Comparison of ENCODE assay signal across 9 mouse cellular contexts in the genomic region with DNA sequence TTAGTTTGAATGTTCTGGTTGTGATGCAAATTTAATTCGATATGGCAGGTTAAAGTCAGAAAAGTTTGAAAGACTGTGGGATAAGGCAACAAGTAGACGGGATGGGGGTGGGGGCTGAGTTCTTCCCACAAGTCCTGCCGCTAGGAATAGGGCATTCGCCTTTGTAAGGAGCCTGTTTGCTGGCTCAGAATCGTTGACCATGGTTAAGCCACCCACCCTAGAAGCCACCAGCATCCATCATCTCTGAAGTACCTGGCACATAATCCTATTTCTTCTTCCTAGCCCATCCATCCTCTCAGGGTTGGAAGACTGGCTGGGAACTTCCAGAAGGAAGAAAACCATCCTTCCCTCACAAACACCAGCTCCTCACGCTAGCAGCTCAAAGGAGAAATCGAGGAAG. TPM values are rescaled to one million over a fixed set of nuclear protein-coding genes. Genes with fewer than 3 reads are reported as not detected.
DNase-seq lines count a peak whose midpoint lies in the region; ATAC-seq and TF ChIP-seq lines count a peak whose summit lies in the region.
"Had no signal": no experiment of that assay in that cellular context is flagged by ENCODE, and none has a peak within 500 bp of the region (broad histone marks: within the 10 kb centered on the region; RNA-seq: fewer than 3 reads in every experiment).

No protein-coding gene starts in this region.

- peak overlapping the region; percentile 89 for H3K4me3 ChIP-seq in cerebellum, adult 2 months (replicated peaks; ENCODE audit: insufficient read depth, low read depth, low read length)
- H3K4me3 ChIP-seq in lung, postnatal 0 days (ENCODE audit: low read depth, low read length): peak overlapping the region; percentile 69
- H3K4me3 ChIP-seq in lung, adult 2 months (replicated peaks; ENCODE audit: extremely low read depth, low read depth, low read length): no peak overlapping the region
- H3K4me3 ChIP-seq in limb, embryonic 11.5 days (ENCODE audit: low read depth, low read length): peak overlapping the region; percentile 64
- H3K4me3 ChIP-seq in small intestine, adult 2 months (ENCODE audit: low read depth, low read length): peak overlapping the region; percentile 100

- 4% methylated on average over 7 of the region's 7 CpGs for WGBS in cerebellum, adult 2 months
- 16% methylated on average over 7 of the region's 7 CpGs for WGBS in lung, postnatal 0 days
- WGBS in lung, adult 2 months: 22% methylated on average over 7 of the region's 7 CpGs
- 8% methylated on average over 7 of the region's 7 CpGs for WGBS in limb, embryonic 11.5 days
- 39% methylated on average over 7 of the region's 7 CpGs for WGBS in small intestine, adult 2 months

- DNase-seq in cerebellum, adult 2 months: no peak
- DNase-seq in cerebellum, postnatal 4 days (ENCODE audit: low spot score in 2 of 2): no peak
- DNase-seq in lung, postnatal 0 days (ENCODE audit: low spot score): no peak
- DNase-seq in lung, adult 2 months: no peak
- DNase-seq in limb, embryonic 11.5 days (ENCODE audit: low spot score): no peak
- no peak for DNase-seq in embryo, embryonic 9.5 days (ENCODE audit: extremely low spot score)
- no peak for DNase-seq in right cerebral cortex, postnatal 14 days

- no peak for TF ChIP-seq CTCF in cerebellum, adult 2 months (IDR thresholded peaks at IDR 0.05; ENCODE audit: borderline replicate concordance, insufficient read depth, low read depth, low read length)
- no peak for TF ChIP-seq CTCF in lung, postnatal 0 days (IDR thresholded peaks at IDR 0.05)
- no peak for TF ChIP-seq CTCF in lung, adult 2 months (IDR thresholded peaks at IDR 0.05; ENCODE audit: insufficient read depth, low read length)
- no peak for TF ChIP-seq CTCF in small intestine, adult 2 months (IDR thresholded peaks at IDR 0.05; ENCODE audit: extremely low read depth, insufficient read length, insufficient replicate concordance, low read depth, low read length)

- no peaks in the 10 kb centered on the region for H3K9me3 ChIP-seq in lung, postnatal 0 days (ENCODE audit: low read length)
- no peaks in the 10 kb centered on the region for H3K9me3 ChIP-seq in limb, embryonic 11.5 days (ENCODE audit: control insufficient read depth, low read length)

- H3K27ac ChIP-seq in cerebellum, adult 2 months (ENCODE audit: insufficient read depth, low read length): peak overlapping the region; percentile 99
- no peak overlapping the region for H3K27ac ChIP-seq in lung, postnatal 0 days (ENCODE audit: low read length)
- H3K27ac ChIP-seq in limb, embryonic 11.5 days (replicated peaks; ENCODE audit: low read depth, low read length): no peak overlapping the region
- H3K27ac ChIP-seq in small intestine, adult 2 months (ENCODE audit: insufficient read depth, low read depth, low read length): no peak overlapping the region

- no peak for ATAC-seq in lung, postnatal 0 days
- ATAC-seq in limb, embryonic 11.5 days (ENCODE audit: insufficient number of reproducible peaks, low FRiP score, low TSS enrichment, low read depth): no peak

- peak overlapping the region; percentile 59 for H3K9ac ChIP-seq in lung, postnatal 0 days (replicated peaks; ENCODE audit: low read depth)
- peak overlapping the region; percentile 85 for H3K9ac ChIP-seq in limb, embryonic 11.5 days (ENCODE audit: low read length)

- peak overlapping the region; percentile 97 for H3K4me2 ChIP-seq in lung, postnatal 0 days (replicated peaks; ENCODE audit: low read depth, low read length)
- H3K4me2 ChIP-seq in limb, embryonic 11.5 days (ENCODE audit: low read depth, severe bottlenecking): peak overlapping the region; percentile 81

- H3K4me1 ChIP-seq in cerebellum, adult 2 months (ENCODE audit: control insufficient read depth, insufficient read depth, low read length): peaks cover 19% of the 10 kb centered on the region; the same call in 1 of the 2 replicates
- H3K4me1 ChIP-seq in lung, postnatal 0 days (ENCODE audit: insufficient read depth, low read depth, low read length): peaks cover 7% of the 10 kb centered on the region
- H3K4me1 ChIP-seq in lung, adult 2 months (ENCODE audit: control insufficient read depth, insufficient read depth, low read length): no peaks in the 10 kb centered on the region
- H3K4me1 ChIP-seq in limb, embryonic 11.5 days (ENCODE audit: control insufficient read depth, insufficient read depth, low read length): no peaks in the 10 kb centered on the region
- peaks cover 18% of the 10 kb centered on the region; the same call in 1 of the 2 replicates for H3K4me1 ChIP-seq in small intestine, adult 2 months (ENCODE audit: control insufficient read depth, insufficient read depth, insufficient read length, low read length)

- TF ChIP-seq EP300 in lung, postnatal 0 days (IDR thresholded peaks at IDR 0.05): no peak

- no peaks in the 10 kb centered on the region for H3K36me3 ChIP-seq in lung, postnatal 0 days (ENCODE audit: insufficient read depth, low read length)
- H3K36me3 ChIP-seq in limb, embryonic 11.5 days (ENCODE audit: control insufficient read depth, insufficient read depth, low read length): no peaks in the 10 kb centered on the region
- H3K36me3 ChIP-seq in small intestine, adult 2 months (ENCODE audit: control insufficient read depth, insufficient read depth, low read length): no peaks in the 10 kb centered on the region

- TF ChIP-seq POLR2A in cerebellum, adult 2 months (IDR thresholded peaks at IDR 0.05; ENCODE audit: borderline replicate concordance, insufficient read depth, low read length): no peak
- TF ChIP-seq POLR2A in lung, adult 2 months (IDR thresholded peaks at IDR 0.05; ENCODE audit: borderline replicate concordance, extremely low read depth, low read depth, low read length): no peak
- no peak for TF ChIP-seq POLR2A in small intestine, adult 2 months (IDR thresholded peaks at IDR 0.05; ENCODE audit: low read depth, low read length)

- no peaks in the 10 kb centered on the region for H3K27me3 ChIP-seq in cerebellum, adult 2 months (ENCODE audit: control insufficient read depth, insufficient read depth, low read length)
- no peaks in the 10 kb centered on the region for H3K27me3 ChIP-seq in lung, postnatal 0 days (replicated peaks; ENCODE audit: insufficient read depth, low read length)
- H3K27me3 ChIP-seq in limb, embryonic 11.5 days (ENCODE audit: control insufficient read depth, insufficient read depth, low read length): no peaks in the 10 kb centered on the region
- H3K27me3 ChIP-seq in small intestine, adult 2 months (ENCODE audit: control insufficient read depth, insufficient read depth, low read length): no peaks in the 10 kb centered on the region; the same call in 1 of the 2 replicates

RNA-seq across cellular contexts. Expression of a gene that starts 1.2 kb away (rescaled TPM):
- 64.6 and 67.0 TPM in 2 replicates for polyA plus RNA-seq in cerebellum, adult 2 months (2012; rRNA removed)
- polyA plus RNA-seq in lung, postnatal 0 days (2015; fragmentation: Nextera tagmentation; extraction: Ambion mirVana): 7.5 and 9.8 TPM in 2 replicates
- polyA plus RNA-seq in lung, adult 2 months (2012; rRNA removed): 4.9 and 5.8 TPM in 2 replicates
- 12.4 and 14.6 TPM in 2 replicates for polyA plus RNA-seq in limb, embryonic 11.5 days (2014; fragmentation: Nextera tagmentation; extraction: Ambion mirVana)
- polyA plus RNA-seq in small intestine, adult 2 months (2012; rRNA removed): 2.9 TPM in 2 replicates

RNA-seq across cellular contexts. Expression of a gene that starts 4.2 kb away (rescaled TPM):
- polyA plus RNA-seq in cerebellum, adult 2 months (2012; rRNA removed): 0.28 and 0.41 TPM in 2 replicates
- polyA plus RNA-seq in lung, postnatal 0 days (2015; fragmentation: Nextera tagmentation; extraction: Ambion mirVana): not detected in 2 replicates
- not detected in 2 replicates for polyA plus RNA-seq in lung, adult 2 months (2012; rRNA removed)
- polyA plus RNA-seq in limb, embryonic 11.5 days (2014; fragmentation: Nextera tagmentation; extraction: Ambion mirVana): 0.07 TPM in 1 of 2 replicates, not detected in the other
- not detected in 2 replicates for polyA plus RNA-seq in small intestine, adult 2 months (2012; rRNA removed)
- polyA plus RNA-seq: liver, adult 2 months had no signal

RNA-seq across cellular contexts. Expression of a gene that starts 36.5 kb away (rescaled TPM):
- polyA plus RNA-seq in cerebellum, adult 2 months (2012; rRNA removed): 44.5 and 47.0 TPM in 2 replicates
- 100 and 105 TPM in 2 replicates for polyA plus RNA-seq in lung, postnatal 0 days (2015; fragmentation: Nextera tagmentation; extraction: Ambion mirVana)
- 7.5 and 9.7 TPM in 2 replicates for polyA plus RNA-seq in lung, adult 2 months (2012; rRNA removed)
- polyA plus RNA-seq in limb, embryonic 11.5 days (2014; fragmentation: Nextera tagmentation; extraction: Ambion mirVana): 177 and 179 TPM in 2 replicates
- 2.2 and 3.3 TPM in 2 replicates for polyA plus RNA-seq in small intestine, adult 2 months (2012; rRNA removed)

RNA-seq across cellular contexts. Expression of a gene that starts 56.3 kb away (rescaled TPM):
- polyA plus RNA-seq in cerebellum, adult 2 months (2012; rRNA removed): 0.36 TPM in 1 of 2 replicates, not detected in the other
- not detected in 2 replicates for polyA plus RNA-seq in lung, postnatal 0 days (2015; fragmentation: Nextera tagmentation; extraction: Ambion mirVana)
- not detected in 2 replicates for polyA plus RNA-seq in lung, adult 2 months (2012; rRNA removed)
- polyA plus RNA-seq in limb, embryonic 11.5 days (2014; fragmentation: Nextera tagmentation; extraction: Ambion mirVana): not detected in 2 replicates
- polyA plus RNA-seq in small intestine, adult 2 months (2012; rRNA removed): not detected in 2 replicates
- polyA plus RNA-seq: liver, adult 2 months had no signal

RNA-seq across cellular contexts. Expression of a gene that starts 58.6 kb away (rescaled TPM):
- polyA plus RNA-seq in cerebellum, adult 2 months (2012; rRNA removed): 0.41 and 0.67 TPM in 2 replicates
- not detected in 2 replicates for polyA plus RNA-seq in lung, postnatal 0 days (2015; fragmentation: Nextera tagmentation; extraction: Ambion mirVana)
- not detected in 2 replicates for polyA plus RNA-seq in lung, adult 2 months (2012; rRNA removed)
- polyA plus RNA-seq in limb, embryonic 11.5 days (2014; fragmentation: Nextera tagmentation; extraction: Ambion mirVana): 0.15 TPM in 1 of 2 replicates, not detected in the other
- not detected in 2 replicates for polyA plus RNA-seq in small intestine, adult 2 months (2012; rRNA removed)
- polyA plus RNA-seq: liver, adult 2 months had no signal
